Mouse (Mus musculus) neural tube, embryonic 14.5 days (tissue): ENCODE measurements around the gene Bloc1s5. TPM values are rescaled to one million over a fixed set of nuclear protein-coding genes. Genes with fewer than 3 reads are reported as not detected.

ENCODE experiments used
- ATAC-seq: fragments of 200-750 bp; cut with Nextera tagmentation; 2 replicates; pipeline ENCODE4 v1.8.0; 2017; ENCODE audit warnings: low read depth, mild to moderate bottlenecking, moderate TSS enrichment, moderate library complexity
- H3K27ac ChIP-seq: fragments of 300-500 bp; sonication (generic); 2 replicates; pipeline ENCODE4 v1.5.1; 2014; ENCODE audit warnings: low read depth, mild to moderate bottlenecking, control low read depth, low read length, moderate library complexity, mixed read lengths
- H3K27me3 ChIP-seq: fragments of 300-500 bp; sonication (generic); 2 replicates; pipeline ENCODE4 v1.6.1; 2014; ENCODE audit warnings: low read length; ENCODE audit not compliant: control insufficient read depth, insufficient read depth
- H3K36me3 ChIP-seq: fragments of 300-500 bp; sonication (generic); 2 replicates; pipeline ENCODE4 v1.6.1; 2014; ENCODE audit warnings: low read length, mixed read lengths; ENCODE audit not compliant: control insufficient read depth, insufficient read depth
- H3K4me1 ChIP-seq: fragments of 300-500 bp; sonication (generic); 2 replicates; pipeline ENCODE4 v1.6.1; 2014; ENCODE audit warnings: low read length; ENCODE audit not compliant: control insufficient read depth, insufficient read depth
- H3K4me2 ChIP-seq: fragments of 300-500 bp; sonication (generic); 2 replicates; pipeline ENCODE4 v1.6.1; 2014; ENCODE audit warnings: mild to moderate bottlenecking, low read depth, low read length, control low read depth
- H3K4me3 ChIP-seq: fragments of 300-500 bp; sonication (generic); 2 replicates; pipeline ENCODE4 v1.5.1; 2014; ENCODE audit warnings: low read depth, low read length, control low read depth, mixed read lengths
- H3K9ac ChIP-seq: fragments of 300-500 bp; sonication (generic); replicated peaks from 2 replicates; pipeline ENCODE4 v1.6.1; 2014; ENCODE audit warnings: low read depth, mild to moderate bottlenecking, control low read depth, low read length, mixed read lengths
- H3K9me3 ChIP-seq: fragments of 300-500 bp; sonication (generic); 2 replicates; pipeline ENCODE4 v1.6.1; 2016; ENCODE audit warnings: low read length; ENCODE audit not compliant: control insufficient read depth
- WGBS: fragments of 180-500 bp; shearing (Covaris S2); extraction: QIAGEN DNeasy Blood & Tissue Kit; methylation state at CpG from one replicate; pipeline ENCODE4 v1.1.7; 2014; 5-methylcytosine and 5-hydroxymethylcytosine counted together
- polyA plus RNA-seq: library from polyadenylated mRNA; unstranded; fragments of >200 nt; fragmentation: Nextera tagmentation; extraction: Ambion mirVana; gene quantifications from 2 replicates; pipeline ENCODE4 v1.2.1, GENCODE M21; 2014

Gene Bloc1s5
- polyA plus RNA-seq, 1 experiment from 2014 or later: 18.1 TPM

- Histone ChIP-seq H3K9ac (no peak overlapping the region), H3K4me1 (no peaks in the 10 kb centered on the region), H3K4me2 (no peak overlapping the region), H3K9me3 (no peaks in the 10 kb centered on the region), H3K27ac (no peak overlapping the region), H3K4me3 (no peak overlapping the region), H3K27me3 (no peaks in the 10 kb centered on the region), H3K36me3 (no peaks in the 10 kb centered on the region)
- no peak for ATAC-seq
- 65% methylated on average over 6 of the region's 6 CpGs for WGBS
Observed at GRCm38 (mm10) chr13:38593114-38593513, 41.8 kb downstream of the Bloc1s5 start.

- no peaks in the 10 kb centered on the region for H3K36me3 ChIP-seq
- H3K27ac ChIP-seq: no peak overlapping the region
- H3K4me1 ChIP-seq: no peaks in the 10 kb centered on the region
- no peaks in the 10 kb centered on the region for H3K27me3 ChIP-seq
- H3K4me2 ChIP-seq: no peak overlapping the region
- H3K9me3 ChIP-seq: no peaks in the 10 kb centered on the region
- no peak overlapping the region for H3K4me3 ChIP-seq
- no peak overlapping the region for H3K9ac ChIP-seq
- WGBS: 94% methylated on average over 5 of the region's 5 CpGs
- no peak for ATAC-seq
Observed at GRCm38 (mm10) chr13:38587350-38587749, 47.6 kb downstream of the Bloc1s5 start.

DNA sequence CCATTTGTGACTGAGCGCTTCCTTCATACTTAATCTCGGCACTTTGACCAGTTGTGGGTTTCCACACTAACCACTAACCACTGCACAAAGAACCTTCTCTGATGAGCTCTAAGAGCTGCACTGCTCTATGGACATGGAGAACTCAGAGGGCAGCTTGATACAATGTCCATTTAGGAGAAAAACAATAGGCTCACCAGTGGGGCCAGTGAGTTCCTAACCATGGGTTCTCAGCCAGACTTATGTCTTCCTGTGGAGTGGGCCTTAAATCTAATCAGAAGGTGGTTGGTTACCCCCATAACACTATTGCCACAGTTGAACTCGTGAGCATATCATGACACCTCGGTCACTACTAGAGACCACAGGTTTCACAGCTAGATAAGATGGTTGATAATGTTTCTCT is 48.5 kb downstream of the Bloc1s5 start:
- H3K9me3 ChIP-seq: no peaks in the 10 kb centered on the region
- no peak overlapping the region for H3K4me2 ChIP-seq
- H3K4me1 ChIP-seq: no peaks in the 10 kb centered on the region
- ATAC-seq: no peak
- H3K27ac ChIP-seq: no peak overlapping the region
- H3K27me3 ChIP-seq: no peaks in the 10 kb centered on the region
- H3K9ac ChIP-seq: no peak overlapping the region
- no peak overlapping the region for H3K4me3 ChIP-seq
- 96% methylated on average over 4 of the region's 4 CpGs for WGBS
- H3K36me3 ChIP-seq: no peaks in the 10 kb centered on the region

DNA sequence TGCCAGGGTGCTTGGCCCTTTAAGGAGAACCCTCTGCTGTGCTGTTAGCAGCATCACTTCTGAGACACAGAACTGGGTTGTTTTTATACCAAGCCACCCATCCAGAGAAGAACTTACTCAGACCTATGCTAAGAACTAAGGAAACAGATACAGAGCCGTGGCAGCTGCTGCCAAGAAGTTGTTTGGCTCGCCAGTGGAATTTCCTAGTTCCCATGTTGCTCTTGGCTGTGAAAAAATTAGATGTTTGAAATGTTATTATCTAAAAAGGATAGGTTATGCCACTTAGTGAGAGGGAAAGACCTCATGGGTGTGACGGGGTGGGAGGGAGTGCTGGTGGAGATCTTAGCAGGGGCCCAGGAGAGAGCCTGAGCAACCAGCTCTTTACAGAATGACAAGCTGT is 52.1 kb downstream of the Bloc1s5 start:
- Histone ChIP-seq H3K4me1 (no peaks in the 10 kb centered on the region), H3K36me3 (no peaks in the 10 kb centered on the region), H3K4me3 (no peak overlapping the region), H3K27me3 (no peaks in the 10 kb centered on the region), H3K4me2 (no peak overlapping the region), H3K27ac (no peak overlapping the region), H3K9ac (no peak overlapping the region), H3K9me3 (no peaks in the 10 kb centered on the region)
- no peak for ATAC-seq
- 83% methylated on average over 3 of the region's 3 CpGs for WGBS

DNA sequence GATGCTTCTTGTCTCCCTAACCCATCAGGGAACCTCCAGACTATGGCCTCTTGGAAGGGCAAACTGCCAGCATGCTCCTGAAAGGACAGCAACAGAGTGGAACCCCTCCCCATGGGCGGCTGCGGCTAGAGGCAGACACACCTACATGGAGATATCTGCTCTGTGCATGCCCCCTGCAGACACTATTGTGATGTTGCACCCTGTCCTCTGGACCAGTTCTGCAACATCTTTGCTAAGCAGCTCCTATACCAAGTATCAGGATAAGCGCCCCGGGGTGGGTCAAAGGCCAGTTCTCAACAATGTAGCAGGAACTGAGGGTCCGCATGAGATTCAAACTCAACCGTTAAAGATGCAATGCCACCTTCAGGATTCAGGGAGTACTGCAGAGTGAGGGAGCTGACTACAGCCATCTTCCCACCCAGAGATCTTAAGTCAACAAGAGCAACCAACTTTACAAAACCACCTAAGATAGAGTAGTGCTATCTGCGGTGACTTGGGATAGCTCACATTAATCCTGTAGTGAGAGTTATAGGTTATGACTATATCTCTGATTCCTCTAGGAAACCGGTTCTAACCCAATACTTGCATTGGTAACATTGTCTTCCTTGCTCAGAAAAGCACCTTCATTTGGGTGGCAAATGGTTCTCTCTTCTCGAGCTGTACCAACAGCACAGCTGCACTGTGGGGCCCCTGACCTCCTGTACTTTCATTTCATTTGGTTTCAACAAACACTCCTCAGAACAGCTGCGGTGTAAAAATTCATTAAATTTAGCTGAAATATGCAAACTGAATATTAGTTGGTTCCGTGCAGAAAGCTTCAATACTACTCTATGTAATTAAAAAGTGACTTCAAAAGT is 54.1 kb downstream of the Bloc1s5 start:
- no peak overlapping the region for H3K4me2 ChIP-seq
- ATAC-seq: no peak
- H3K27ac ChIP-seq: no peak overlapping the region
- no peak overlapping the region for H3K9ac ChIP-seq
- H3K36me3 ChIP-seq: no peaks in the 10 kb centered on the region
- no peaks in the 10 kb centered on the region for H3K4me1 ChIP-seq
- no peaks in the 10 kb centered on the region for H3K27me3 ChIP-seq
- no peaks in the 10 kb centered on the region for H3K9me3 ChIP-seq
- H3K4me3 ChIP-seq: no peak overlapping the region
- 73% methylated on average over 11 of the region's 11 CpGs for WGBS

DNA sequence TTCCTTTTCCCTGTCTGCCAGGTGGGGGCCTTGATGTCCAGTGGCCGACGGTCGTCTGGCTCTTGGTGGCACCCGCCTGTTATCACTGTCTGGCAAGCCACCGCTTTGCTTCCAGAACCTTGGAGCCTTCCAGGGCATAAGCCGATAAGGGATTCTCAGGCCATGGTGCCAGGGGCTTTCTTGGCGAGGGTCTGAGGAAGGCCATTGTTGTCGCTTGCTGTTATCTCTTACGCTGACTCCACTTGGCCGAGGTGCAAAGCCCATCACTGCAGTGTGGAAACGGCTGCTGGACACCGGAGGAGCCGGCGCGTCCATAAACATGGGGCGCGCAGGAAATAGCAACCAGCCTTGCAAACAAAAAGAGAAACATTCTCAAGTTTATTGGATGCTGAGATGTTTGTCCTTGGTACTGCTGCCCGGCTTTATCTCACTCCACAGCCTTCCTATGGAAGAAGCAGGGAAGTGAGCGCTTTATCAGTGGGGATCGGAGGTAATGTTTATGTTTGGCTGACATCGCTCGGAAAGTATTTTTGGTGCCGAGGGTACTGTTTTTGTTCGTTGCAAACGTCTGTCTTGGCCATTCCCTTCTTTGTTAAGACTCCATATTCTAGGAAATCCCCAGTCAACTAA is 54.8 kb downstream of the Bloc1s5 start:
- H3K36me3 ChIP-seq: no peaks in the 10 kb centered on the region
- H3K27ac ChIP-seq: no peak overlapping the region
- H3K9ac ChIP-seq: no peak overlapping the region
- H3K4me2 ChIP-seq: no peak overlapping the region
- H3K9me3 ChIP-seq: no peaks in the 10 kb centered on the region
- no peak overlapping the region for H3K4me3 ChIP-seq
- H3K27me3 ChIP-seq: no peaks in the 10 kb centered on the region
- no peak for ATAC-seq
- H3K4me1 ChIP-seq: no peaks in the 10 kb centered on the region
- WGBS: 81% methylated on average over 25 of the region's 25 CpGs

GRCm38 (mm10) chr13:38574668-38575067 is 60.2 kb downstream of the Bloc1s5 start:
- no peaks in the 10 kb centered on the region for H3K36me3 ChIP-seq
- WGBS: 83% methylated on average over 3 of the region's 3 CpGs
- H3K27ac ChIP-seq: no peak overlapping the region
- no peak overlapping the region for H3K4me3 ChIP-seq
- no peak overlapping the region for H3K4me2 ChIP-seq
- no peak for ATAC-seq
- H3K4me1 ChIP-seq: no peaks in the 10 kb centered on the region
- no peak overlapping the region for H3K9ac ChIP-seq
- H3K27me3 ChIP-seq: no peaks in the 10 kb centered on the region
- no peaks in the 10 kb centered on the region for H3K9me3 ChIP-seq

DNA sequence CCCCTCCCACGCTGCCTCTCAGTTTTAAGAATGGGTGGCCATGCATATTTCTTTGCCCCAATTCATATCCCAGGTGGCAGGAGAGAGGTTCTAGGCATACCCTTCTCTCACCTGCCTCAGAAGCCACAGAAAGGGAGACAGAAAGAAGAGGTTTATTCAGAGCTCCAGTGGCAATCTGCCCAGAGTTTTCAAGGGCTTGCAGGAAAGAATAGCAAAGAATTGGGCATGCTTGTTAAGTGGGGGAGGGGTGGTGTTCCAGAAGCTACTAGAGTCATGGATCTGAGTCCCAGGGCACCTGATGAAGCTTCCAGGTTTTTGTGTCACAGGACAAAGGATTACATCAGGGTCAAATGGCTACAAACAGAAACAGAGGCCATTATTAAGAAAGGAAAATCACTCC is 61.6 kb downstream of the Bloc1s5 start:
- Histone ChIP-seq H3K36me3 (no peaks in the 10 kb centered on the region), H3K4me2 (no peak overlapping the region), H3K4me1 (no peaks in the 10 kb centered on the region), H3K27me3 (no peaks in the 10 kb centered on the region), H3K27ac (no peak overlapping the region), H3K9ac (no peak overlapping the region), H3K4me3 (no peak overlapping the region), H3K9me3 (no peaks in the 10 kb centered on the region)
- WGBS: 89% methylated on average over 1 of the region's 1 CpGs
- ATAC-seq: no peak

- H3K4me3 ChIP-seq: no peak overlapping the region
- no peaks in the 10 kb centered on the region for H3K4me1 ChIP-seq
- H3K36me3 ChIP-seq: no peaks in the 10 kb centered on the region
- WGBS: 86% methylated on average over 4 of the region's 4 CpGs
- H3K27me3 ChIP-seq: no peaks in the 10 kb centered on the region
- H3K9ac ChIP-seq: no peak overlapping the region
- no peak overlapping the region for H3K4me2 ChIP-seq
- no peak overlapping the region for H3K27ac ChIP-seq
- no peaks in the 10 kb centered on the region for H3K9me3 ChIP-seq
- no peak for ATAC-seq
Observed at GRCm38 (mm10) chr13:38565245-38565644, 69.7 kb downstream of the Bloc1s5 start.
